Mouse (Mus musculus) forebrain, embryonic 11.5 days (tissue): Measurements from ENCODE around the gene Nid1. TPM values are rescaled to one million over a fixed set of nuclear protein-coding genes. Genes with fewer than 3 reads are reported as not detected.
"Not testable (repeated sequence)": the region's sequence is repeated elsewhere in the genome, so short reads cannot be mapped to it uniquely, and the experiment has no call there.

Experiments
- ATAC-seq: fragments of 200-750 bp; cut with Nextera tagmentation; replicated peaks from 2 replicates; pipeline ENCODE4 v1.8.0; 2017; ENCODE audit warnings: moderate TSS enrichment; ENCODE audit not compliant: low FRiP score
- DNase-seq: peaks from one replicate; pipeline ENCODE4 v3.0.0-alpha.2; 2017; ENCODE audit warnings: low spot score
- H3K27ac ChIP-seq: fragments of 300-500 bp; sonication (generic); 2 replicates; pipeline ENCODE4 v1.5.1; 2014; ENCODE audit warnings: low read depth, low read length
- H3K27me3 ChIP-seq: fragments of 300-500 bp; sonication (generic); 2 replicates; pipeline ENCODE4 v1.6.1; 2014; ENCODE audit warnings: mild to moderate bottlenecking, low read length, mixed read lengths; ENCODE audit not compliant: control insufficient read depth, insufficient read depth
- H3K36me3 ChIP-seq: fragments of 300-500 bp; sonication (generic); 2 replicates; pipeline ENCODE4 v1.6.1; 2014; ENCODE audit warnings: mild to moderate bottlenecking, low read length, moderate library complexity, mixed read lengths; ENCODE audit not compliant: control insufficient read depth, insufficient read depth
- H3K4me1 ChIP-seq: fragments of 300-500 bp; sonication (generic); replicated peaks from 2 replicates; pipeline ENCODE4 v1.6.1; 2014; ENCODE audit warnings: low read length, mixed read lengths; ENCODE audit not compliant: control insufficient read depth, insufficient read depth
- H3K4me2 ChIP-seq: fragments of 300-500 bp; sonication (generic); 2 replicates; pipeline ENCODE4 v1.6.1; 2014; ENCODE audit warnings: low read depth, mild to moderate bottlenecking, low read length, moderate library complexity, mixed read lengths; ENCODE audit not compliant: severe bottlenecking
- H3K4me3 ChIP-seq: fragments of 300-500 bp; sonication (generic); 2 replicates; pipeline ENCODE4 v1.5.1; 2014; ENCODE audit warnings: low read depth, low read length
- H3K9ac ChIP-seq: fragments of 300-500 bp; sonication (generic); 2 replicates; pipeline ENCODE4 v1.6.1; 2014; ENCODE audit warnings: low read length
- H3K9me3 ChIP-seq: fragments of 300-500 bp; sonication (generic); 2 replicates; pipeline ENCODE4 v1.6.1; 2016; ENCODE audit warnings: low read length, mixed read lengths; ENCODE audit not compliant: control insufficient read depth
- WGBS: fragments of 180-500 bp; shearing (Covaris S2); extraction: QIAGEN DNeasy Blood & Tissue Kit; methylation state at CpG from one replicate; pipeline ENCODE4 v1.1.7; 2014; 5-methylcytosine and 5-hydroxymethylcytosine counted together
- polyA plus RNA-seq: library from polyadenylated mRNA; unstranded; fragments of >200 nt; fragmentation: Nextera tagmentation; extraction: Ambion mirVana; gene quantifications from 2 replicates; pipeline ENCODE4 v1.2.1, GENCODE M21; 2014

Gene Nid1
- polyA plus RNA-seq, 1 experiment from 2014 or later: 44.3 TPM

DNA sequence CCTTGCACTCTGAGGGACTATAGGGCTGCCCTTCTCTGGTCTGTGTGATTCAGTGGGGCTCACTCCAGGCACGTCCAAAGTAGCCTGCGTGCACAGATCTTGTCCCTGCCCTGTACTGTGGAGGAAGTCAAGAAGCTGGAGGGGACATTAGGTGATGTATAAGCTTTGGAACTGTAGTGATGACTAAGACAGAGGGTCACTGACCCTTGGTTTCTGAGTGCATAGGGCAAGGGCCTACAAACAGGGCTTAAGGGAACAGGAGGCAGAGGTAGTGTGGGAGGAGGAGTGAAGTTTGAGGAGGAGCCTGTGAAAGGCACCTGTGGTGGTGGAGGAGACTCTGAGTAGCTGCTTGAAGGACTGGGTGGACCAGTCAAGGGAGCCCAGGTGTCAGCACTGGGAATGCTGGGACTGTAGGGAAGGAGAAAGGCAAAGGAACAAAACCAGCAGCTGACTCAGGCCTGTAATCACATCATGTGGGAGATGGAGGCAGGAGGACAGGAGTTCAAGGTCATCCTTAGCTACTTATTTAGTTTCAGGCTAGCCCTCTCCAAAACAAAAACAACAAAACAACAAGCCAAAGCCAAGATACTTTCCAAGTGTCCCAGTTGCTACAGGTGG is 23.3 kb downstream of the Nid1 start:
- Histone ChIP-seq H3K4me3 (no peak overlapping the region), H3K36me3 (no peaks in the 10 kb centered on the region), H3K4me1 (no peaks in the 10 kb centered on the region), H3K9me3 (no peaks in the 10 kb centered on the region), H3K9ac (no peak overlapping the region), H3K27me3 (no peaks in the 10 kb centered on the region), H3K27ac (no peak overlapping the region), H3K4me2 (no peak overlapping the region)
- WGBS: 88% methylated on average over 2 of the region's 2 CpGs
- ATAC-seq (no peak; the same call in 1 of the 2 replicates), DNase-seq (no peak)

DNA sequence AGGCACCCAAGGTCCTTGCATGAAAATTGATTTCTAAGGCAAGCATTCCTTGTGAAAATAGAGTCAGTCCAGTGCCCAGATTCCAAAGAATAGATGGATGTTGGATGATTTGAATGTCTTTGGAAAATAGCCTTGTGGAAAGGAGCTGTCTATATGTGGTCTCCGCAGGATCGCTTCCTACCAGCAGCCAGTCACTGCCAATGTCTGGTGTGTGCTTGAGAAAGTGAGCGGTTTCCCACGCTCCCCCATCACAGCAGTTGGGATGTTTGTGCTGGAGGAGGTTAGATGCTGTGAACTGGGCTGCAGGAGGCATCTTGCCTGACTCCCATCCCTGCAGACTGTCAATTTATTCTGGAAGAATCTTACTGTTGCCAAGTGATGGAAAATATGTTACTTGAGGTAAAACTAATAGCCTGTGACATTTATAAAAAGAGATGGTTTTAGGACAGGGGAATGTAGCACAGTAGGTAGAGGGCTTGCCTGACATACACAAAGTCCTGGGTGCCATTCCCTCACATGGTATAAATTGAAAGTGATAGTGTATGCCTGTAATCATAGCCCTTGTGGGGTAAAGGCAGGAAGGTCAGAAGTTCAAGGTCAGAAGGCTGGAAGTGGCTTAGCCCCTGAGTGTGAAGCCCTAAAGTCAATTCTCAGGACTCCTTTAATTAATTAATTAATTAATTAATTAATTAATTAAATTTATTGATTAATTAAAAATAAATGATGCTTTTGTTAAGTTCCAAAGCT is 24.3 kb downstream of the Nid1 start:
- H3K9me3 ChIP-seq: no peaks in the 10 kb centered on the region
- no peaks in the 10 kb centered on the region for H3K27me3 ChIP-seq
- H3K4me2 ChIP-seq: no peak overlapping the region
- ATAC-seq: no peak
- no peak overlapping the region for H3K27ac ChIP-seq
- no peak for DNase-seq
- no peaks in the 10 kb centered on the region for H3K4me1 ChIP-seq
- H3K36me3 ChIP-seq: no peaks in the 10 kb centered on the region
- 80% methylated on average over 4 of the region's 4 CpGs for WGBS
- H3K4me3 ChIP-seq: no peak overlapping the region
- no peak overlapping the region for H3K9ac ChIP-seq

DNA sequence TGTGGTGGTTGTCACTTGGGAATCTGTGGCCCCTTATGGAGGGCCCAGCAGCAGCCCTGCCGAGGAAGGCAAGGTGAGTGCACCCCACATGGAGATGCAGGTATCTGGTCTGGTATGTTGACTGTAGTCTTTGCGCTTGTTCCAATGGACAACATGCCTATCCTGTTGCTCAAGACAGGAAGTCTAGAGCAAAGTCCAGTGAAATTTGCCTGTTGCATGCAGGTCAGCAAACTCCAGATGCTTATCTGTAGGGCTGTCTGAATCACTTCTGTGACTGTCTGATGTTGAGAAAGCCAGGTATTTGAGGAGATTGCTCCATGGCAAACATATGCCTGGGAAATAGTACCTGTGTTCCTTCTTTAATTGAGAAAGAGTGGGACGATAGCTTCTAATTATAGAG is 26.6 kb downstream of the Nid1 start:
- H3K9ac ChIP-seq: no peak overlapping the region
- H3K4me2 ChIP-seq: no peak overlapping the region
- no peaks in the 10 kb centered on the region for H3K4me1 ChIP-seq
- no peaks in the 10 kb centered on the region for H3K27me3 ChIP-seq
- no peaks in the 10 kb centered on the region for H3K36me3 ChIP-seq
- no peak for ATAC-seq
- no peak overlapping the region for H3K27ac ChIP-seq
- H3K9me3 ChIP-seq: no peaks in the 10 kb centered on the region
- DNase-seq: no peak
- WGBS: 95% methylated on average over 3 of the region's 3 CpGs
- no peak overlapping the region for H3K4me3 ChIP-seq

DNA sequence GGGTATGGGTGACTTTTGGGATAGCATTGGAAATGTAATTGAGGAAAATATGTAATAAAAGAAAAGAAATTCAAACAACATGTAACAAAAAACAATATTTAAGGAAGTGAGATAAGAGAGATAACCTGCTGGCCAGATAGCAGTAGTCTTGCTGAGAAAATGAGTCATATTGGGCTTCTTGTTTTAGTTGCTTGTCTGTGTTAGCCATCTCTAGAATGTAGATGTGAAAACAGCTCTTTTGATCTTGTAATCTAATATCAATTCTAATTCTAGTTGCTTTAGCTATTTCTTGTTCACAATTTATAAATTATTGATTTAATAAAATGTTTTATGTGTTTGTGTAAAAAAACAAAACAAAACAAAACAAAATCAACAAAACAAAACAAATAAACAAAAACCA is 29.9 kb downstream of the Nid1 start:
- H3K9me3 ChIP-seq, H3K27ac ChIP-seq, H3K4me3 ChIP-seq, H3K36me3 ChIP-seq, H3K9ac ChIP-seq, H3K4me2 ChIP-seq, H3K27me3 ChIP-seq, ATAC-seq, DNase-seq, H3K4me1 ChIP-seq: not testable (repeated sequence)

DNA sequence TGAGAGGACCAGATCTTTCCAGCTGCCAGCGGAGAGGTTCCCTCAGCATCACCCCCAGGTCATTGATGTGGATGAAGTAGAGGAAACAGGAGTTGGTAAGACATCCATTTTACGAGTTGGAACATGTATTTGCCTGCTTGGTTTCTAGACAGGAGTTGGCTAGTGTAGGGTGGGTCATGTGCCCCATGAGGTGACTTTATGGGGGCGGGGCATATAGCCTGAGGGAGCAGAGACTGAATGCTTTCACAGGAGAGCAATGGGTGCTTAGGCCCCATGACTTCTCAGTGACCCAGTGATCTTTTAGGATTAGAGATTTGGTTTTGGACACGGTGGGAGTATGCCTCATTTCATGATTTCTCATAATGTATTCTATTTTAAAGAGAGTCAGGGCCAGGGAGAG is 31.2 kb downstream of the Nid1 start:
- Histone ChIP-seq H3K4me2 (no peak overlapping the region), H3K4me1 (no peaks in the 10 kb centered on the region), H3K36me3 (no peaks in the 10 kb centered on the region), H3K27ac (no peak overlapping the region), H3K9me3 (no peaks in the 10 kb centered on the region), H3K9ac (no peak overlapping the region), H3K27me3 (no peaks in the 10 kb centered on the region), H3K4me3 (no peak overlapping the region)
- ATAC-seq (no peak), DNase-seq (no peak)
- 86% methylated on average over 4 of the region's 4 CpGs for WGBS

DNA sequence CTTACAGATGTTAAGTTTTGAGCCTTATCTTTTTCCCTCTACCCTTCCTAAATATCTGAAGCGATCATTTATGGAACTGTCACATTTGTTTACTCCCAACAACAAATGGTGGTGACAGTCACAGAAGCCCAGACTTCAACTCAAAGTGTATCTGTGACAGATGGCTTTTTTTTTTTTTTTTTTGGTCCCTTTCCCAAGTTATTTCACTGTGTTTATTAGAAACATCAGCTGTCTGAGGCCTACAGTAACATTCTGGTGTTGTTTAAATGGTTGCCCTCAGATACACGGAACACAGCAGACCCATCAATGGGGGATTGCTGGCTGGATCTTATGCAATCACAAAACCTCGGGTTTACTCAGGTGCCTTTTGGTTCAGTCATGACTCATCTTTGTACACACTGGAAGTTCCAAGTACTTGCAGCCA is 34.0 kb downstream of the Nid1 start:
- WGBS: 93% methylated on average over 3 of the region's 3 CpGs
- Histone ChIP-seq H3K9ac (no peak overlapping the region), H3K4me2 (no peak overlapping the region), H3K4me3 (no peak overlapping the region), H3K9me3 (no peaks in the 10 kb centered on the region), H3K4me1 (no peaks in the 10 kb centered on the region), H3K27ac (no peak overlapping the region), H3K36me3 (no peaks in the 10 kb centered on the region), H3K27me3 (no peaks in the 10 kb centered on the region)
- DNase-seq (no peak), ATAC-seq (no peak)

DNA sequence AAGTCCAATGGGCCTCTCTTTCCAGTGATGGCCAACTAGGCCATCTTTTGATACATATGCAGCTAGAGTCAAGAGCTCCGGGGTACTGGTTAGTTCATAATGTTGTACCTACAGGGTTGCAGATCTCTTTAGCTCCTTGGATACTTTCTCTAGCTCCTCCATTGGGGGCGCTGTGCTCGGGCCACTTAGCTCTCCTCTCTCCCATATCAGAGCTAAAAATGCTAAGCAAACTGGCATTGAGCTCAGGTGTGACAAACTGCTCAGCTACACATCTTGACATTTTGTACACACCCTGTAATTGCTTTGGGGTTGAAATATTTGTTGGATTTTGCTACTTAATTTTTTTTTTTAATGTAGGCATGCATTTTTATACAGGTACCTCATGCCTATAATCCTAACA is 37.1 kb downstream of the Nid1 start:
- ATAC-seq, H3K27ac ChIP-seq, H3K9me3 ChIP-seq, H3K27me3 ChIP-seq, H3K4me1 ChIP-seq, H3K4me2 ChIP-seq, H3K36me3 ChIP-seq, H3K4me3 ChIP-seq, DNase-seq, H3K9ac ChIP-seq: not testable (repeated sequence)
- WGBS: 52% methylated on average over 2 of the region's 3 CpGs

DNA sequence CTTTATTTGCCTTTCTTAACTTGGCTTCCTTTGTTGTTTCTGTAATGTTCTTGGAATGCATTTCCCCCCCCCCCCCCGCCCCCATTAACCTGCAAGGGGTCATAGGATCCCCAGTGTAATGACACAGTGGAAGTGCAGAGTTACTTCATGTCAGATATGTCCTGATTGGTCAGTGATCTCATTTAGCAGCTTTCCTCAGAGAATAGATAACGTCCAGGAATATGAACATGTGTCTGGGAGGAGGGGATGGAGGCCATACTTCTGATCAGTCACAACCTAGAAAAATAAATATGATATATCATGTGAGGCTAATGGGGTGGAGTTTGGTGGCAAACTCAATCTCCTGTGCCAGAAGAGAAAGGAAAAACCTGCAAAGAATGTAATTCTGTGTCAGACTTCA is 37.6 kb downstream of the Nid1 start:
- ATAC-seq: no peak
- H3K36me3 ChIP-seq: no peaks in the 10 kb centered on the region
- 48% methylated on average over 2 of the region's 2 CpGs for WGBS
- no peak overlapping the region for H3K4me3 ChIP-seq
- H3K9ac ChIP-seq: no peak overlapping the region
- H3K27ac ChIP-seq: no peak overlapping the region
- no peaks in the 10 kb centered on the region for H3K9me3 ChIP-seq
- H3K27me3 ChIP-seq: no peaks in the 10 kb centered on the region
- no peak overlapping the region for H3K4me2 ChIP-seq
- no peak for DNase-seq
- H3K4me1 ChIP-seq: no peaks in the 10 kb centered on the region

DNA sequence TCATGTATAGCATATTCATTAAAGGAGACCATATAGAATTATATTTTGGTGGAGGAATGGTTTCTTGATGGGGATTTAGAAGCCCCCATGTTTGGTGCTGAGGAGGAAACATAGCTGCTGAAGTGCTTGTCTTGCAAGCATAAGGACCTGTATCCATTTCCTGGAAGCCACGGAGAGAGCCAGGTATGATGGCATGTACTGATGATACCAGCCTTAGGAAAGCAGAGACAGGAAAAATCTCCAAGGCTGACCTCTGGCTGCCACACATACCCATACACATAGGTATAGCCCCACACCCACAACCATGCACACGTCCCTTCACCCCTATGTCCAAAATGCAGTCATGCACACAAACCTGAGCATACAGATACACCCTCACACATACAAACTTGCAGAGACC is 39.2 kb downstream of the Nid1 start:
- H3K27ac ChIP-seq: no peak overlapping the region
- no peak overlapping the region for H3K4me2 ChIP-seq
- H3K4me3 ChIP-seq: no peak overlapping the region
- no peaks in the 10 kb centered on the region for H3K27me3 ChIP-seq
- WGBS: 85% methylated on average over 2 of the region's 2 CpGs
- H3K36me3 ChIP-seq: no peaks in the 10 kb centered on the region
- H3K9ac ChIP-seq: no peak overlapping the region
- no peaks in the 10 kb centered on the region for H3K9me3 ChIP-seq
- H3K4me1 ChIP-seq: 0 out of 2 replicates have a peak, but pooled peaks cover 1% of the 10 kb centered on the region
- no peak for DNase-seq
- no peak for ATAC-seq
